Mouse (Mus musculus) ES-Bruce4 (cell line): ENCODE results near the gene Mut.

Source experiments
- CTCF ChIP-seq: IDR thresholded peaks from one replicate; pipeline ENCODE4 v1.8.1; 2011; ENCODE audit warnings: low read depth, low read length
- EP300 ChIP-seq: IDR thresholded peaks from 2 replicates; pipeline ENCODE4 v1.6.1; 2011; ENCODE audit warnings: low read depth, low read length; ENCODE audit not compliant: insufficient read depth

- no peak for TF ChIP-seq CTCF
- TF ChIP-seq EP300 = no peak
Observed at GRCm38 (mm10) chr17:40977914-40978313, 43.4 kb downstream of the Mut start.
